1 mouse cellular context compared by ENCODE assay signal in genomic region chr12:86834416-86834772, GRCm38 (mm10).
TF ChIP-seq lines count a peak whose summit lies in the region.

No protein-coding gene starts in this region.

TF ChIP-seq in MEL, 35 proteins besides CTCF, POLR2A, EP300 and RAD21 (continued from another document):
- TF ChIP-seq MAFK (IDR thresholded peaks at IDR 0.05; ENCODE audit: borderline replicate concordance, low read depth, low read length) (0 out of 2 replicates have a peak, but pooled peaks have one; percentile 14), NRF1 (IDR thresholded peaks at IDR 0.05; ENCODE audit: insufficient read depth, low read depth, low read length, poor library complexity, severe bottlenecking) (no peak), GATA1 (IDR thresholded peaks at IDR 0.05; ENCODE audit: low read depth, low read length) (peak; percentile 82), TAL1 (IDR thresholded peaks at IDR 0.05; ENCODE audit: low read length) (peak; percentile 92), SIN3A (IDR thresholded peaks at IDR 0.05; ENCODE audit: low read length) (0 out of 2 replicates have a peak, but pooled peaks have one; percentile 36), ETS1 (IDR thresholded peaks at IDR 0.05; ENCODE audit: low read depth, low read length) (peak; percentile 83), MAZ (IDR thresholded peaks at IDR 0.05; ENCODE audit: low read depth, low read length) (0 out of 2 replicates have a peak, but pooled peaks have one; percentile 69), BHLHE40 (IDR thresholded peaks at IDR 0.05; ENCODE audit: borderline replicate concordance, low read depth, low read length) (no peak; the same call in 1 of the 2 replicates), UBTF (IDR thresholded peaks at IDR 0.05; ENCODE audit: borderline replicate concordance, insufficient read depth, low read depth, low read length) (no peak), ZNF384 (IDR thresholded peaks at IDR 0.05; ENCODE audit: low read depth, low read length) (no peak)
